Mouse (Mus musculus) liver, adult 2 months (tissue): Measurements from ENCODE around the gene Dmap1. TPM values are rescaled to one million over a fixed set of nuclear protein-coding genes. Genes with fewer than 3 reads are reported as not detected.

Experiments
- DNase-seq: peaks from one replicate; pipeline ENCODE4 v3.0.0-alpha.2; 2011; ENCODE audit warnings: low read depth, low spot score; ENCODE audit errors: extremely low read depth
- H3K27ac ChIP-seq: fragments of 200-500 bp; replicated peaks from 2 replicates; pipeline ENCODE4 v1.5.1; 2012; ENCODE audit warnings: low read depth, mild to moderate bottlenecking, control low read depth, inconsistent platforms, low read length; ENCODE audit not compliant: insufficient read depth
- H3K27me3 ChIP-seq: fragments of 200-500 bp; 2 replicates; pipeline ENCODE4 v1.6.1; 2012; ENCODE audit warnings: mild to moderate bottlenecking, moderate library complexity, low read length, inconsistent platforms; ENCODE audit not compliant: control insufficient read depth, insufficient read depth
- H3K36me3 ChIP-seq: fragments of 200-500 bp; 2 replicates; pipeline ENCODE4 v1.6.1; 2012; ENCODE audit warnings: low read length, inconsistent platforms; ENCODE audit not compliant: control insufficient read depth, insufficient read depth
- H3K4me1 ChIP-seq: fragments of 200-500 bp; 2 replicates; pipeline ENCODE4 v1.6.1; 2011; ENCODE audit warnings: low read length; ENCODE audit not compliant: control insufficient read depth, insufficient read depth
- H3K4me3 ChIP-seq: fragments of 200-500 bp; 2 replicates; pipeline ENCODE4 v1.5.1; 2011; ENCODE audit warnings: low read depth, mild to moderate bottlenecking, control low read depth, low read length, moderate library complexity; ENCODE audit not compliant: insufficient read depth
- H3K79me2 ChIP-seq: fragments of 200-500 bp; 2 replicates; pipeline ENCODE4 v1.6.1; 2012; ENCODE audit warnings: inconsistent platforms, mild to moderate bottlenecking, low read length, moderate library complexity; ENCODE audit not compliant: control insufficient read depth, insufficient read depth
- H3K9ac ChIP-seq: fragments of 200-500 bp; 2 replicates; pipeline ENCODE4 v1.6.1; 2012; ENCODE audit warnings: low read depth, mild to moderate bottlenecking, control low read depth, inconsistent platforms, low read length
- CTCF ChIP-seq: fragments of 200-500 bp; IDR thresholded peaks from 2 replicates; pipeline ENCODE4 v1.5.1; 2011; ENCODE audit warnings: low read depth, low read length, control low read depth
- POLR2A ChIP-seq: fragments of 200-500 bp; IDR thresholded peaks from 2 replicates; pipeline ENCODE4 v1.6.1; 2011; ENCODE audit warnings: low read length, control low read depth; ENCODE audit not compliant: insufficient read depth; ENCODE audit errors: extremely low read depth
- WGBS: fragments of 180-500 bp; shearing (Covaris S2); methylation state at CpG from one replicate; pipeline ENCODE4 v1.1.7; 2018; 5-methylcytosine and 5-hydroxymethylcytosine counted together
- polyA plus RNA-seq: library from polyadenylated mRNA; depleted of rRNA; stranded (reverse); fragments of >200 nt; gene quantifications from 2 replicates; pipeline ENCODE4 v1.2.3, GENCODE M21; 2012
- total RNA-seq: library from RNA; depleted of rRNA; stranded (reverse); fragments of >200 nt; gene quantifications from 2 replicates; pipeline ENCODE4 v1.2.3, GENCODE M21; 2014

Dmap1 gene
- total and polyA plus RNA-seq, 2 experiments, result 13.3 to 16.8 TPM

DNA sequence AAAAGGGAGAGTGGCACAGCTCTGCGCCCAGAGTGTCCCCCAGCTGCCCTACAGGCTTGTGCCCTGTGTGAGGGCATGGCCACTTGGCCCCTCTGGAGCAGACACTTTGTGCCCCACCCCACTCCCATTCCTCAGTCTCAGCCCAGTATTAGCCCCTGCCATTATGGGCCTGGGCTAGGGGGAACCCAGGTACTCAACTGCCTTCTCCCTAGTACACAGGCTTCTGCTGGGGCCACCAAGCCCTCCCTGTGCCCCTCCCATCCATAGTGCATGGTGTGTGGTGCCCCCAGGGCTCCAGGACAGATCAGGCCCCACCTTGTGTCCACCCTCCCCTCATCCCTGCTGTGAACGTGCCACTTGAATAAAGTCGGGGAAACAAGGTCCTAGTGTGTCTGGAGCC, 8.2 kb downstream of the Dmap1 start:
- H3K36me3 ChIP-seq, result peaks cover 5% of the 10 kb centered on the region; the same call in 1 of the 2 replicates
- no peaks in the 10 kb centered on the region for H3K79me2 ChIP-seq
- TF ChIP-seq POLR2A (no peak), CTCF (no peak)
- H3K4me1 ChIP-seq, result no peaks in the 10 kb centered on the region
- H3K4me3 ChIP-seq, result no peak overlapping the region
- no peak for DNase-seq
- H3K27ac ChIP-seq, result no peak overlapping the region
- no peaks in the 10 kb centered on the region for H3K27me3 ChIP-seq
- WGBS, result 89% methylated on average over 3 of the region's 3 CpGs
- no peak overlapping the region for H3K9ac ChIP-seq

DNA sequence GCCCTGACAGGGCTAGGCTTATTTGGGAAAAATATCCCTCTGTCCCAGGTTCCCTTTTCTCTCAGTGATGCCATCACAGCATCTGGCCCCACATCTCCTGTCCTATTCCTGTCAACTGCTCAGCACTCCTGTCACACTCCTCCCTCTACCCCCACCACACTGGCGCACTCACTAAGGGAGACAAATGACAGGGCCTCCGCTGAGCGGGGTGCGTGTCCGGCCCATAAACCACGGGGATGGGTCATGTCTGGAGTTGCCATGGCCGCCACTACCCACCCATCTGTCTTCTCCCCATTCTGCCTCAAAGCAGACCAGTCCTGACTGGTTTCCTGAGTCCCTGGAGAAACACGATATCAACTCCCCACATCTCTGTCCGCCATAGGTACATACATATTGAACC, 10.0 kb downstream of the Dmap1 start:
- H3K9ac ChIP-seq, result no peak overlapping the region
- no peak overlapping the region for H3K4me3 ChIP-seq
- no peaks in the 10 kb centered on the region for H3K4me1 ChIP-seq
- H3K27me3 ChIP-seq, result no peaks in the 10 kb centered on the region
- DNase-seq, result no peak
- H3K36me3 ChIP-seq, result peaks cover 5% of the 10 kb centered on the region; the same call in 1 of the 2 replicates
- TF ChIP-seq CTCF (no peak), POLR2A (no peak)
- no peaks in the 10 kb centered on the region for H3K79me2 ChIP-seq
- 84% methylated on average over 9 of the region's 9 CpGs for WGBS
- no peak overlapping the region for H3K27ac ChIP-seq

DNA sequence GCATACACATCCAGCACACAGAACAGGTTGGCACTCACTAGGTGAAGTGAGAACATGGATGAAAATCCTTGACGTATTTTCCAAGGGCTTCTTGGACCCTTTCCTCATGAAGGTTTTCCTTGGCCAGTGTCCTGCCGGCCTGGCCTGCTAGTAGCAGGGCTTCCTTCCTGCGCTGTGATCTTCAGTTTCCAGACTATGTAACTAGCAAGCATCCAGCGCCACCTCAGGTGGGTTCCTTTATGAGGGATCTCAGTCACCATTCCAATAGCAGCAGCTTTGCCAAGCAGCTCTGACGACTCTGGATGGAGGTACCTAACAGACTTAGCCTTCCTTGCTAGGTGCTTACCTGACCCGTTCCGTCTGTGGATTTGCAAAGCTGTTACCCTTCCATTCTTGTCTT, 12.2 kb downstream of the Dmap1 start:
- Histone ChIP-seq H3K79me2 (no peaks in the 10 kb centered on the region), H3K36me3 (peaks cover 5% of the 10 kb centered on the region; the same call in 1 of the 2 replicates), H3K27me3 (no peaks in the 10 kb centered on the region), H3K27ac (no peak overlapping the region), H3K9ac (no peak overlapping the region), H3K4me3 (no peak overlapping the region), H3K4me1 (no peaks in the 10 kb centered on the region)
- DNase-seq, result no peak
- no peak for TF ChIP-seq CTCF
- TF ChIP-seq POLR2A, result no peak
- 82% methylated on average over 7 of the region's 7 CpGs for WGBS

DNA sequence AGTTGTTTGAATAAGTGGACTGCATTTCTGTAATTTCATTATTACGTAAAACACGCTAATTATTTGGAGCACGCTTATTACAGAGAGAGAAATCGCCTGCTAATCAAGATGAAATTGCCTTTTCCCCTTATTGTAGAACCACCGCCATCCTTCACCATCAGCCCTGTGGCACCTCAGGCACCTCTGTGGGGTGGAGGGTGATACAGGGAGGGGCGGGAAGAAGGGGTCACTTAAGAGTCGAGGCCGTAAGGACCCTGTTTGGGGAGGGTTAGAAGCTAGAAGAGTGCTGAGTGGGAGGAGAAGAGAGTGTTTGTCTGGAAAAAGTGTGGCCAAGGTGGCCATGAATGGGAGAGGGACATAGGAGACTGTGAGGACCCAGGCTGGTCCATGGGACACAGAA, 16.0 kb downstream of the Dmap1 start:
- WGBS, result 96% methylated on average over 8 of the region's 8 CpGs
- no peak overlapping the region for H3K9ac ChIP-seq
- no peak overlapping the region for H3K4me3 ChIP-seq
- no peaks in the 10 kb centered on the region for H3K27me3 ChIP-seq
- H3K79me2 ChIP-seq, result no peaks in the 10 kb centered on the region
- DNase-seq, result no peak
- no peak overlapping the region for H3K27ac ChIP-seq
- TF ChIP-seq CTCF, result no peak
- TF ChIP-seq POLR2A, result no peak
- H3K4me1 ChIP-seq, result no peaks in the 10 kb centered on the region
- no peaks in the 10 kb centered on the region for H3K36me3 ChIP-seq

DNA sequence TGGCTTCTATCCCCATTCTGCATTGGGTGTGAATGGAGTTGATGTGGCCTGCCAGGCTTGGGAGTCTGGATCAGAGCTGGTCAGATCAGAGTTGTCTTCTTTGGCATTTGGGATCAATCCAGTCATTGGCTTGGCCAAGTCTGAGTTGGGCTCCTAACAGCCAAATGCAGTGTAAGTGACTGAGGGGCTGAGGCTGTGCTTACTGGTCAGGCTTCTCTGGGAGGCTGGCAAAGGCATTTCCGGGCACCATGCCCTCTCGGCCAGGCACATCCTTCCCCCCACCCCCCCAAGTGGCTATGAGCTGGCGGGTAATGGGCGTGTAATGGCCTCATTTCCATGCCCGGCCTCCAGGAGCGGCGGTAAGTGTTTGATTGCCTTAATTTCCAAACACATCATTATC, 16.5 kb downstream of the Dmap1 start:
- TF ChIP-seq CTCF, result no peak
- TF ChIP-seq POLR2A, result no peak
- Histone ChIP-seq H3K4me3 (no peak overlapping the region), H3K27ac (no peak overlapping the region), H3K36me3 (no peaks in the 10 kb centered on the region), H3K4me1 (no peaks in the 10 kb centered on the region), H3K27me3 (no peaks in the 10 kb centered on the region), H3K79me2 (no peaks in the 10 kb centered on the region), H3K9ac (no peak overlapping the region)
- no peak for DNase-seq
- 94% methylated on average over 7 of the region's 7 CpGs for WGBS

DNA sequence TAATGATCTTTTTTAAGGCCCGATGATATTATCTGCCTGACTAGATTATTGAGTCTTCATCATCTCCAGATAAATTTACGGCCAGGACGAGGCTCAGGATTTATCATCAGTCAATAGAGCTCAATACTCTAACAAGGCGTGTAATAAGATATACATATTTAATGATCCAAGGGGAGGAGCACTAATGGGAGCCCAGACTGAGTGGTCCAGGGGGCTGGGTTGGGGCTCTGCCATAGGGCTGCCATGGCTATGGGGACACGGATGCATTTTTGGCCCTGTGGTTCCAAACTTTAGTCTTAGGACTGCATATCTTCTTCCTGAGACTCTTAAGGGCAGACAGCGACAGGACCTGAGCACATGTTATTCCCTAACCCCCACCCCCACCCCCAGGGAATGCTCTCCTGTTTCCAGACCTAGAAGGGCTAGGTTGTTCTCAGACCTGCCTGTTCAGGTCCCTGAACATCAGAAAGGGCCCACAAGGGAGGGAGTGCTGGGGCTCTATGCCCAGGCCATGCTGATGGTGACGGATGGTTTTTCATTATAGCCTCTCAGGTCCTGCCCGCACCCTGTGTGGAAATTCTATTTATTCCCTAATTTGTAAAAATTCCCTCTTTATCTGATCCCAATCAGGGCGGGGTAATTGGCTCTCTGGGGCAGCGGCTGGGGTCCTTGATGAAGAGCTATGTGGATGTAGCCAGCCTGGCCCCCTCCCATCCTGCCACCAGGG, 17.5 kb downstream of the Dmap1 start:
- Histone ChIP-seq H3K9ac (no peak overlapping the region), H3K4me1 (no peaks in the 10 kb centered on the region), H3K4me3 (no peak overlapping the region), H3K27me3 (no peaks in the 10 kb centered on the region), H3K27ac (no peak overlapping the region), H3K79me2 (no peaks in the 10 kb centered on the region), H3K36me3 (no peaks in the 10 kb centered on the region)
- DNase-seq, result no peak
- TF ChIP-seq CTCF (no peak), POLR2A (no peak)
- 95% methylated on average over 10 of the region's 10 CpGs for WGBS
